Mouse (Mus musculus) limb, embryonic 10.5 days (tissue): ENCODE measurements at regions not wholly inside any gene's neighbourhood (a gene's known extent, or its start where the extent isn't known, plus 50 kb on each side); places are given as distances from the start of the nearest gene placed in this dataset.
"Not testable (repeated sequence)": the region's sequence is repeated elsewhere in the genome, so short reads cannot be mapped to it uniquely, and the experiment has no call there.

Source experiments
- DNase-seq: peaks from one replicate; pipeline ENCODE4 v3.0.0-alpha.2; 2017; ENCODE audit warnings: low spot score
- H3K27ac ChIP-seq: fragments of 300-500 bp; sonication (generic); 2 replicates; pipeline ENCODE4 v1.5.1; 2016; ENCODE audit warnings: mild to moderate bottlenecking
- H3K27me3 ChIP-seq: fragments of 300-500 bp; sonication (generic); 2 replicates; pipeline ENCODE4 v1.6.1; 2016; ENCODE audit warnings: low read depth, mild to moderate bottlenecking; ENCODE audit not compliant: poor library complexity, severe bottlenecking
- H3K36me3 ChIP-seq: fragments of 300-500 bp; sonication (generic); 2 replicates; pipeline ENCODE4 v1.6.1; 2016; ENCODE audit warnings: mild to moderate bottlenecking, moderate library complexity
- H3K4me1 ChIP-seq: fragments of 300-500 bp; sonication (generic); 2 replicates; pipeline ENCODE4 v1.6.1; 2016
- H3K4me3 ChIP-seq: fragments of 300-500 bp; sonication (generic); 2 replicates; pipeline ENCODE4 v1.5.1; 2016; ENCODE audit warnings: mild to moderate bottlenecking, moderate library complexity
- H3K9me3 ChIP-seq: fragments of 300-500 bp; sonication (generic); replicated peaks from 2 replicates; pipeline ENCODE4 v1.6.1; 2016; ENCODE audit warnings: mild to moderate bottlenecking
- WGBS: fragments of 180-500 bp; shearing (Covaris S2); methylation state at CpG from one replicate; pipeline ENCODE4 v1.1.7; 2016; 5-methylcytosine and 5-hydroxymethylcytosine counted together

GRCm38 (mm10) chr6:89153027-89153662 is 209.3 kb downstream of the Plxna1 start:
- 77% methylated on average over 11 of the region's 11 CpGs for WGBS
- Histone ChIP-seq H3K9me3 (no peaks in the 10 kb centered on the region), H3K27me3 (no peaks in the 10 kb centered on the region), H3K4me3 (no peak overlapping the region), H3K4me1 (peaks cover 6% of the 10 kb centered on the region; the same call in 1 of the 2 replicates), H3K36me3 (no peaks in the 10 kb centered on the region), H3K27ac (no peak overlapping the region)
- DNase-seq = no peak

- 88% methylated on average over 1 of the region's 1 CpGs for WGBS
- no peaks in the 10 kb centered on the region for H3K27me3 ChIP-seq
- no peaks in the 10 kb centered on the region for H3K9me3 ChIP-seq
- H3K27ac ChIP-seq = no peak overlapping the region
- no peak overlapping the region for H3K4me3 ChIP-seq
- no peaks in the 10 kb centered on the region for H3K36me3 ChIP-seq
- no peak for DNase-seq
- H3K4me1 ChIP-seq = peaks cover 8% of the 10 kb centered on the region; the same call in 1 of the 2 replicates
Measured at GRCm38 (mm10) chr6:89157501-89157900, 204.9 kb downstream of the Plxna1 start.

- H3K27ac ChIP-seq = no peak overlapping the region
- no peaks in the 10 kb centered on the region for H3K36me3 ChIP-seq
- peaks cover 5% of the 10 kb centered on the region; the same call in 1 of the 2 replicates for H3K4me1 ChIP-seq
- no peak for DNase-seq
- 70% methylated on average over 7 of the region's 7 CpGs for WGBS
- H3K4me3 ChIP-seq = no peak overlapping the region
- H3K27me3 ChIP-seq = no peaks in the 10 kb centered on the region
- H3K9me3 ChIP-seq = no peaks in the 10 kb centered on the region
Measured at GRCm38 (mm10) chr6:89160051-89160450, 202.4 kb downstream of the Plxna1 start.

GRCm38 (mm10) chr6:89161746-89162145 is 200.7 kb downstream of the Plxna1 start:
- no peak overlapping the region for H3K27ac ChIP-seq
- H3K4me1 ChIP-seq = peaks cover 5% of the 10 kb centered on the region; the same call in 1 of the 2 replicates
- H3K4me3 ChIP-seq = no peak overlapping the region
- no peak for DNase-seq
- H3K27me3 ChIP-seq = no peaks in the 10 kb centered on the region
- 90% methylated on average over 1 of the region's 1 CpGs for WGBS
- H3K36me3 ChIP-seq = no peaks in the 10 kb centered on the region
- no peaks in the 10 kb centered on the region for H3K9me3 ChIP-seq

GRCm38 (mm10) chr6:89169520-89169919 is 192.9 kb downstream of the Plxna1 start:
- H3K36me3 ChIP-seq = no peaks in the 10 kb centered on the region
- H3K27ac ChIP-seq = no peak overlapping the region
- no peaks in the 10 kb centered on the region for H3K9me3 ChIP-seq
- no peak for DNase-seq
- no peak overlapping the region for H3K4me3 ChIP-seq
- WGBS = 67% methylated on average over 2 of the region's 2 CpGs
- no peaks in the 10 kb centered on the region for H3K27me3 ChIP-seq
- H3K4me1 ChIP-seq = no peaks in the 10 kb centered on the region

GRCm38 (mm10) chr6:89184920-89185319 is 177.5 kb downstream of the Plxna1 start:
- H3K4me1 ChIP-seq, H3K4me3 ChIP-seq, H3K27me3 ChIP-seq, H3K9me3 ChIP-seq, H3K27ac ChIP-seq, DNase-seq, H3K36me3 ChIP-seq: not testable (repeated sequence)
- 100% methylated on average over 1 of the region's 7 CpGs for WGBS

- not testable (repeated sequence) for H3K4me1 ChIP-seq, DNase-seq, H3K27me3 ChIP-seq, H3K9me3 ChIP-seq, H3K36me3 ChIP-seq, H3K27ac ChIP-seq
- 9% methylated on average over 19 of the region's 19 CpGs for WGBS
- peak overlapping the region; percentile 28; the same call in 1 of the 2 replicates for H3K4me3 ChIP-seq
Measured at GRCm38 (mm10) chr6:89200514-89201284, 161.7 kb downstream of the Plxna1 start.

GRCm38 (mm10) chr6:89215021-89215420 is 147.4 kb downstream of the Plxna1 start:
- H3K36me3 ChIP-seq = no peaks in the 10 kb centered on the region
- H3K4me3 ChIP-seq = no peak overlapping the region
- peaks cover 4% of the 10 kb centered on the region; the same call in 1 of the 2 replicates for H3K4me1 ChIP-seq
- no peak for DNase-seq
- 79% methylated on average over 3 of the region's 3 CpGs for WGBS
- no peaks in the 10 kb centered on the region for H3K9me3 ChIP-seq
- no peak overlapping the region for H3K27ac ChIP-seq
- H3K27me3 ChIP-seq = 0 out of 2 replicates have a peak, but pooled peaks cover 7% of the 10 kb centered on the region

- no peaks in the 10 kb centered on the region for H3K9me3 ChIP-seq
- H3K27me3 ChIP-seq = peaks cover 40% of the 10 kb centered on the region
- peaks cover 24% of the 10 kb centered on the region for H3K4me1 ChIP-seq
- H3K36me3 ChIP-seq = no peaks in the 10 kb centered on the region
- no peak overlapping the region for H3K27ac ChIP-seq
- DNase-seq = peak; percentile 42
- WGBS = 13% methylated on average over 27 of the region's 27 CpGs
- H3K4me3 ChIP-seq = peak overlapping the region; percentile 35
Measured at GRCm38 (mm10) chr6:89235416-89236075, 126.9 kb downstream of the Plxna1 start.

GRCm38 (mm10) chr6:89236226-89236625 is 126.2 kb downstream of the Plxna1 start:
- DNase-seq = no peak
- Histone ChIP-seq H3K36me3 (no peaks in the 10 kb centered on the region), H3K9me3 (no peaks in the 10 kb centered on the region), H3K4me3 (no peak overlapping the region), H3K27me3 (peaks cover 40% of the 10 kb centered on the region), H3K27ac (no peak overlapping the region), H3K4me1 (peaks cover 24% of the 10 kb centered on the region)
- WGBS = 23% methylated on average over 8 of the region's 8 CpGs

GRCm38 (mm10) chr6:89236892-89237646 is 125.4 kb downstream of the Plxna1 start:
- no peak for DNase-seq
- H3K27me3 ChIP-seq = peaks cover 40% of the 10 kb centered on the region
- 84% methylated on average over 10 of the region's 10 CpGs for WGBS
- no peak overlapping the region for H3K27ac ChIP-seq
- H3K36me3 ChIP-seq = no peaks in the 10 kb centered on the region
- peaks cover 24% of the 10 kb centered on the region for H3K4me1 ChIP-seq
- H3K4me3 ChIP-seq = no peak overlapping the region
- no peaks in the 10 kb centered on the region for H3K9me3 ChIP-seq

GRCm38 (mm10) chr6:89238871-89239270 is 123.5 kb downstream of the Plxna1 start:
- Histone ChIP-seq H3K4me3 (no peak overlapping the region), H3K27ac (no peak overlapping the region), H3K9me3 (no peaks in the 10 kb centered on the region), H3K27me3 (peaks cover 40% of the 10 kb centered on the region), H3K4me1 (peaks cover 30% of the 10 kb centered on the region), H3K36me3 (no peaks in the 10 kb centered on the region)
- 68% methylated on average over 14 of the region's 14 CpGs for WGBS
- DNase-seq = no peak
